Mouse (Mus musculus): ENCODE data around the gene Srp14.

- no peak for TF ChIP-seq POLR2A (IDR thresholded peaks at IDR 0.05; ENCODE audit: borderline replicate concordance, extremely low read depth, insufficient read depth, insufficient read length, poor library complexity, severe bottlenecking)
- no peak for TF ChIP-seq CTCF (IDR thresholded peaks at IDR 0.05; ENCODE audit: borderline replicate concordance, extremely low read depth, insufficient read depth, insufficient read length)
Observed at GRCm38 (mm10) chr2:118512418-118513377, 33.2 kb upstream of the Srp14 start.
